7 mouse cellular contexts compared by ENCODE assay signal in the genomic region with DNA sequence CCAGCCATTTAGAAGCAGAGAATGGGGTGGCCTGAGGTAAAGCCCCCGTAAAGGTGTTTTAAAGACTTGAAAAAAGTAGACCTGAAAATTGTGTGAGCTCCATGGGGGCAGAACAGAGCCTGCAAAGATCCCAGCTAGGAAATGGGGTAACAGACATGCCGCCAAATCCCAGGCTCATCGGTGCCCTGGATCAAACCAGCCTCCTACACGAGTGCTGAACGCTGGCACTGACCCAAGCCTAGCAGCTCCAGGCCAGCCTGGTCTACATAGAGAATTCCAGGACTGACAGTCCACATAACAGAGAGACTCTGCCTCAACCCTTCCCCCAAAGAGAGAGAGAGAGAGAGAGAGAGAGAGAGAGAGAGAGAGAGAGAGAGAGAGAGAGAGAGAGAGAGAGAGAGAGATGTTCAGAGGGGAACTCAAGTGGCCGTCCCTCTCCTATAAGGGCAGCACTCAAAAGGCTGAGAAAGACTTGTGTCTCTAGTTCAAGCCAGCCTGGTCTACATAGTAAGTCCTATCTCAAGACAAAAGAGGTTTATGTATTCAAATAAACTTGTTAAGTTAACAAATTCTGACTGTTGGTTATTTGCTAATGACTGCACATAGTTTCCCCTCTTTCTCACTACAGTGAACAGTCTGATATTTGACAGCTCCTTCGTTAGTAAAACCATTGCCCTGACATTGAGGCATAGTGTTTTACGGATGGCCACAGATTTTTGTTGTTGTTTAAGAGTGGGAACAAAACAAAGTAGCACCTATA. TPM values are rescaled to one million over a fixed set of nuclear protein-coding genes. Genes with fewer than 3 reads are reported as not detected.
DNase-seq lines count a peak whose midpoint lies in the region; ATAC-seq lines count a peak whose summit lies in the region.

No protein-coding gene starts in this region.

- H3K4me3 ChIP-seq in forebrain, embryonic 12.5 days (replicated peaks): peak overlapping the region; percentile 88
- H3K4me3 ChIP-seq in liver, embryonic 12.5 days: peak overlapping the region; percentile 76

- H3K4me2 ChIP-seq in forebrain, embryonic 12.5 days: peak overlapping the region; percentile 73
- peak overlapping the region; percentile 81 for H3K4me2 ChIP-seq in liver, embryonic 12.5 days

- peaks cover 18% of the 10 kb centered on the region for H3K4me1 ChIP-seq in forebrain, embryonic 12.5 days
- H3K4me1 ChIP-seq in liver, embryonic 12.5 days: peaks cover 39% of the 10 kb centered on the region

- ATAC-seq in forebrain, embryonic 12.5 days (ENCODE audit: low FRiP score): no peak
- ATAC-seq in liver, embryonic 12.5 days: no peak

- WGBS in forebrain, embryonic 12.5 days: 47% methylated on average over 8 of the region's 8 CpGs
- 34% methylated on average over 8 of the region's 8 CpGs for WGBS in liver, embryonic 12.5 days (ENCODE audit: insufficient replicate concordance)

- no peaks in the 10 kb centered on the region for H3K36me3 ChIP-seq in forebrain, embryonic 12.5 days (replicated peaks)
- peaks cover 16% of the 10 kb centered on the region for H3K36me3 ChIP-seq in liver, embryonic 12.5 days

- peak overlapping the region; percentile 80; the same call in 1 of the 2 replicates for H3K9ac ChIP-seq in forebrain, embryonic 12.5 days
- H3K9ac ChIP-seq in liver, embryonic 12.5 days: peak overlapping the region; percentile 89

- no peak overlapping the region for H3K27ac ChIP-seq in forebrain, embryonic 12.5 days
- H3K27ac ChIP-seq in liver, embryonic 12.5 days: peak overlapping the region; percentile 61

- no peaks in the 10 kb centered on the region for H3K27me3 ChIP-seq in forebrain, embryonic 12.5 days
- H3K27me3 ChIP-seq in liver, embryonic 12.5 days (replicated peaks): no peaks in the 10 kb centered on the region

- peak; percentile 48 for DNase-seq in testis, postnatal 10 days (ENCODE audit: low spot score)
- DNase-seq in testis, postnatal 14 days (ENCODE audit: low spot score): no peak
- DNase-seq in urinary bladder, postnatal 25 days (ENCODE audit: low spot score): no peak
- DNase-seq in layer of hippocampus, adult 8-10 months (ENCODE audit: low spot score in 2 of 2): no peak
- DNase-seq in frontal cortex, postnatal 10 days (ENCODE audit: low spot score in 2 of 2): no peak

- no peaks in the 10 kb centered on the region for H3K9me3 ChIP-seq in forebrain, embryonic 12.5 days
- H3K9me3 ChIP-seq in liver, embryonic 12.5 days (replicated peaks): no peaks in the 10 kb centered on the region

RNA-seq across cellular contexts. Expression of gene Pus7, which starts 1.3 kb away (rescaled TPM):
- polyA plus RNA-seq in forebrain, embryonic 12.5 days (2016; fragmentation: Nextera tagmentation; extraction: Ambion mirVana): 26.7 and 28.9 TPM in 2 replicates
- 35.6 and 37.6 TPM in 2 replicates for polyA plus RNA-seq in liver, embryonic 12.5 days (2016; fragmentation: Nextera tagmentation; extraction: Ambion mirVana)
- total RNA-seq in layer of hippocampus, adult 8-10 months (2022): 10 to 100 TPM; 15.9 to 22.4 (median 20.2) TPM

RNA-seq across cellular contexts. Expression of gene Rint1, which starts 5.3 kb away (rescaled TPM):
- 30.7 and 37.7 TPM in 2 replicates for polyA plus RNA-seq in forebrain, embryonic 12.5 days (2016; fragmentation: Nextera tagmentation; extraction: Ambion mirVana)
- 35.5 and 35.9 TPM in 2 replicates for polyA plus RNA-seq in liver, embryonic 12.5 days (2016; fragmentation: Nextera tagmentation; extraction: Ambion mirVana)
- 10 to 100 TPM; 17.4 to 24.2 (median 21.8) TPM for total RNA-seq in layer of hippocampus, adult 8-10 months (2022)
